Mouse (Mus musculus): ENCODE measurements at regions not wholly inside any gene's neighbourhood (a gene's known extent, or its start where the extent isn't known, plus 50 kb on each side); places are given as distances from the start of the nearest gene placed in this dataset.
A peak's percentile ranks its signal among the peaks of the same experiment; 100 is the strongest.

DNA sequence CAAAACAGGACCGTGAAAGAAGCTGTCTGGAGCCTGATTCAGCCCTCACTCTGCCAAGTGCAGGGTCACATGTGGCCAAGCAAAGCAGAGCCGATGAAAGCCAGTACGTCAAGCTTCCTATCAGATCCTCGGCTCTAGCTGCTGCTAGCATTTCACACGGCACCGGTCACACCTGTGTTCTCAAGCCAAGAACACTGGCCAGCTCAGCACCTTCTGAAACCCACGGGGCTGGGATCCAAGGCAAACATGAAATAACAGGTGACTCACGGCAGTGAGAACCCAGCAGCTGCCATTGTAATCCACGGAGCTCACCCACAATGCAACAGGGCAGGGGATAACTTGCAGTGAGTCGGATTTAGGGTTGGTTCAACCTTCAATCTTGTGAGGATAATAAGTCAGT lies 427.3 kb upstream of the Jarid2 start:
- no peak for ATAC-seq (ENCODE audit: low FRiP score, low read depth)
- no peak overlapping the region for H3K4me2 ChIP-seq (replicated peaks)
- WGBS, result 86% methylated on average over 10 of the region's 10 CpGs
- H3K27ac ChIP-seq (replicated peaks), result no peak overlapping the region
- H3K9me3 ChIP-seq, result no peaks in the 10 kb centered on the region
- no peak overlapping the region for H3K4me3 ChIP-seq
- no peak overlapping the region for H3K9ac ChIP-seq (replicated peaks)
- no peaks in the 10 kb centered on the region for H3K4me1 ChIP-seq
- 0 out of 2 replicates have a peak, but pooled peaks cover 6% of the 10 kb centered on the region for H3K27me3 ChIP-seq
- H3K36me3 ChIP-seq, result no peaks in the 10 kb centered on the region

GRCm38 (mm10) chr13:44305134-44305991 lies 423.9 kb upstream of the Jarid2 start:
- H3K27ac ChIP-seq (replicated peaks), result no peak overlapping the region
- no peak for ATAC-seq (ENCODE audit: low FRiP score, low read depth)
- H3K4me3 ChIP-seq, result no peak overlapping the region
- no peak overlapping the region for H3K4me2 ChIP-seq (replicated peaks)
- H3K36me3 ChIP-seq, result no peaks in the 10 kb centered on the region
- no peak overlapping the region for H3K9ac ChIP-seq (replicated peaks)
- H3K4me1 ChIP-seq, result no peaks in the 10 kb centered on the region
- no peaks in the 10 kb centered on the region for H3K9me3 ChIP-seq
- WGBS, result 78% methylated on average over 9 of the region's 9 CpGs
- 0 out of 2 replicates have a peak, but pooled peaks cover 6% of the 10 kb centered on the region for H3K27me3 ChIP-seq

- Histone ChIP-seq H3K9ac (replicated peaks) (no peak overlapping the region), H3K36me3 (no peaks in the 10 kb centered on the region), H3K27me3 (0 out of 2 replicates have a peak, but pooled peaks cover 6% of the 10 kb centered on the region), H3K4me3 (no peak overlapping the region), H3K4me1 (no peaks in the 10 kb centered on the region), H3K27ac (replicated peaks) (no peak overlapping the region), H3K4me2 (replicated peaks) (no peak overlapping the region), H3K9me3 (no peaks in the 10 kb centered on the region)
- WGBS, result 88% methylated on average over 15 of the region's 15 CpGs
- no peak for ATAC-seq (ENCODE audit: low FRiP score, low read depth)
Observed at GRCm38 (mm10) chr13:44306275-44307050, 422.8 kb upstream of the Jarid2 start.

GRCm38 (mm10) chr13:44308227-44308626 lies 421.0 kb upstream of the Jarid2 start:
- H3K4me2 ChIP-seq (replicated peaks), result peak overlapping the region; percentile 15; the same call in 1 of the 2 replicates
- no peak for ATAC-seq (ENCODE audit: low FRiP score, low read depth)
- 60% methylated on average over 13 of the region's 13 CpGs for WGBS

GRCm38 (mm10) chr13:44312237-44312636 lies 417.0 kb upstream of the Jarid2 start:
- Histone ChIP-seq H3K4me3 (no peak overlapping the region), H3K4me2 (replicated peaks) (no peak overlapping the region), H3K9ac (replicated peaks) (no peak overlapping the region), H3K4me1 (peaks cover 4% of the 10 kb centered on the region; the same call in 1 of the 2 replicates), H3K9me3 (no peaks in the 10 kb centered on the region), H3K36me3 (no peaks in the 10 kb centered on the region), H3K27ac (replicated peaks) (no peak overlapping the region), H3K27me3 (0 out of 2 replicates have a peak, but pooled peaks cover 4% of the 10 kb centered on the region)
- WGBS, result 92% methylated on average over 6 of the region's 6 CpGs
- no peak for ATAC-seq (ENCODE audit: low FRiP score, low read depth)

More at GRCm38 (mm10) chr13:44308227-44308626, 421.0 kb upstream of the Jarid2 start:
- no peaks in the 10 kb centered on the region for H3K36me3 ChIP-seq
- 0 out of 2 replicates have a peak, but pooled peaks cover 6% of the 10 kb centered on the region for H3K27me3 ChIP-seq
- H3K9me3 ChIP-seq, result no peaks in the 10 kb centered on the region
- no peak overlapping the region for H3K27ac ChIP-seq (replicated peaks)
- H3K4me1 ChIP-seq, result no peaks in the 10 kb centered on the region
- H3K9ac ChIP-seq (replicated peaks), result no peak overlapping the region
- H3K4me3 ChIP-seq, result no peak overlapping the region

DNA sequence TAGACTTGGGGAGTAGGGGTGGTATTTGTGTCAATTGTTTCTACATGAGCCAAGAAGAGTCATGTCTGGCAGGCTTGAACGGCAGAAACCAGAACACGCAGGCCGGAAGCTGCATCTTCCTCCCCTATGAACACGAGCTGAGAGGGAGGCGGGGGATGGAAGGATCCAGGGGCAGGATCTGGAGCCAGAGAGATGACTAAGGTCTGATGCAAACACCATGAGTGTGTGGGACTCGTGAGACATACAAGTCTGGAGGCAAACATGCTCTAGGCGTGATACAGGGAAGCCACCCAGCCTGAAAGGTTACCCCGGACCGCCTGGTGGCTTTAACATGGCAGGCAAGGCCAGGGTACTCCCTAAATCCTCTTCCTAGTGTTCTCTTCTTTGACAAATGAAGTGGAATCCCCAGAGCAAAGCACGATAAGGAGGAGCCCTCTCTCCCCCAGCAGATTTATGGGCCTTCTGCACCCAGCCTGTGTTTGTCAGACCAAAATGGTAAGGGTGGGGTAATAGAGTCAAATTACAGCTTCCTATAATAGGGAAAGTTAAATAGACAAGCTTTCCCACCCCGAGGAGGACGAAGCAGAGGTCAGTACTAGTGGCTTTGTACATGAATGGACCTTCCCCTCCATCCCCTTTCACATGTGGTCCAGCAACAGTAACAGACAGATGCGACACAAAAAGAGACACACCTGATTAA lies 412.4 kb upstream of the Jarid2 start:
- WGBS, result 60% methylated on average over 13 of the region's 13 CpGs
- no peaks in the 10 kb centered on the region for H3K36me3 ChIP-seq
- no peaks in the 10 kb centered on the region for H3K9me3 ChIP-seq
- H3K27ac ChIP-seq (replicated peaks), result no peak overlapping the region
- no peak overlapping the region for H3K9ac ChIP-seq (replicated peaks)
- no peak for ATAC-seq (ENCODE audit: low FRiP score, low read depth)
- H3K4me3 ChIP-seq, result no peak overlapping the region
- 0 out of 2 replicates have a peak, but pooled peaks cover 4% of the 10 kb centered on the region for H3K27me3 ChIP-seq
- H3K4me2 ChIP-seq (replicated peaks), result no peak overlapping the region
- H3K4me1 ChIP-seq, result peaks cover 10% of the 10 kb centered on the region; the same call in 1 of the 2 replicates

- H3K27ac ChIP-seq (replicated peaks), result no peak overlapping the region
- 63% methylated on average over 8 of the region's 8 CpGs for WGBS
- ATAC-seq (ENCODE audit: low FRiP score, low read depth), result no peak
Observed at GRCm38 (mm10) chr13:44317596-44317995, 411.7 kb upstream of the Jarid2 start.

DNA sequence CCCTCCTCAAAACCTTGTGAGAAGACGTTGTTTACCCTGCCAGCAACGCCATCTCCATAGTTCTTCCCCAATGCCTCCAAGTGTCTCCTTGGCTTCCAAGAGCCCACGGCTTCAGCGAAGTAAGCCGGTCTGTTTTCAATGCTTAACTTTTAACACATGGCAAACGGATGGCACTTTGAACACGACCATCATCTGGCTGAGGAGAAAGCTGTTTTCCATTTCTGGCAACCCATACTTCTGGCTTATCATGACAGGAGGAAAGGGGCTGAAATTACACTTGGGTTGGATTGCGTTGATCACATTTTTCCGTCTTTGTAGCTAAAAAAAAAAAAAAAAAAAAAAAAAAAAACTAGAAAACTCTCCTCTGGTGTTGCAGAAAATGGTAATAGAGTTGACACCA lies 410.2 kb upstream of the Jarid2 start:
- Histone ChIP-seq H3K4me2 (replicated peaks) (no peak overlapping the region), H3K9ac (replicated peaks) (no peak overlapping the region), H3K27me3 (0 out of 2 replicates have a peak, but pooled peaks cover 4% of the 10 kb centered on the region), H3K4me3 (no peak overlapping the region), H3K27ac (replicated peaks) (no peak overlapping the region), H3K36me3 (no peaks in the 10 kb centered on the region), H3K4me1 (peaks cover 10% of the 10 kb centered on the region; the same call in 1 of the 2 replicates), H3K9me3 (no peaks in the 10 kb centered on the region)
- no peak for ATAC-seq (ENCODE audit: low FRiP score, low read depth)
- 91% methylated on average over 9 of the region's 9 CpGs for WGBS

More at GRCm38 (mm10) chr13:44317596-44317995, 411.7 kb upstream of the Jarid2 start:
- H3K9me3 ChIP-seq, result no peaks in the 10 kb centered on the region
- 0 out of 2 replicates have a peak, but pooled peaks cover 4% of the 10 kb centered on the region for H3K27me3 ChIP-seq
- H3K36me3 ChIP-seq, result no peaks in the 10 kb centered on the region
- H3K4me1 ChIP-seq, result peaks cover 10% of the 10 kb centered on the region; the same call in 1 of the 2 replicates
- H3K9ac ChIP-seq (replicated peaks), result no peak overlapping the region
- no peak overlapping the region for H3K4me3 ChIP-seq
- H3K4me2 ChIP-seq (replicated peaks), result no peak overlapping the region

GRCm38 (mm10) chr13:44319511-44319910 lies 409.8 kb upstream of the Jarid2 start:
- Histone ChIP-seq H3K9ac (replicated peaks) (no peak overlapping the region), H3K4me2 (replicated peaks) (no peak overlapping the region), H3K4me1 (peaks cover 10% of the 10 kb centered on the region; the same call in 1 of the 2 replicates), H3K36me3 (no peaks in the 10 kb centered on the region), H3K27me3 (0 out of 2 replicates have a peak, but pooled peaks cover 4% of the 10 kb centered on the region), H3K4me3 (no peak overlapping the region), H3K27ac (replicated peaks) (no peak overlapping the region), H3K9me3 (no peaks in the 10 kb centered on the region)
- ATAC-seq (ENCODE audit: low FRiP score, low read depth), result no peak
- 95% methylated on average over 9 of the region's 9 CpGs for WGBS

- Histone ChIP-seq H3K27me3 (peaks cover 6% of the 10 kb centered on the region; the same call in 1 of the 2 replicates), H3K36me3 (no peaks in the 10 kb centered on the region), H3K9ac (replicated peaks) (no peak overlapping the region), H3K4me1 (peaks cover 10% of the 10 kb centered on the region; the same call in 1 of the 2 replicates), H3K4me3 (no peak overlapping the region), H3K9me3 (no peaks in the 10 kb centered on the region), H3K4me2 (replicated peaks) (no peak overlapping the region), H3K27ac (replicated peaks) (no peak overlapping the region)
- 89% methylated on average over 4 of the region's 4 CpGs for WGBS
- ATAC-seq (ENCODE audit: low FRiP score, low read depth), result no peak
Observed at GRCm38 (mm10) chr13:44320311-44320710, 409.0 kb upstream of the Jarid2 start.

GRCm38 (mm10) chr13:44321009-44321596 lies 408.2 kb upstream of the Jarid2 start:
- Histone ChIP-seq H3K36me3 (no peaks in the 10 kb centered on the region), H3K4me2 (replicated peaks) (no peak overlapping the region), H3K4me3 (no peak overlapping the region), H3K9ac (replicated peaks) (no peak overlapping the region), H3K4me1 (peaks cover 10% of the 10 kb centered on the region; the same call in 1 of the 2 replicates), H3K27me3 (peaks cover 10% of the 10 kb centered on the region; the same call in 1 of the 2 replicates), H3K27ac (replicated peaks) (no peak overlapping the region), H3K9me3 (no peaks in the 10 kb centered on the region)
- 87% methylated on average over 16 of the region's 16 CpGs for WGBS
- no peak for ATAC-seq (ENCODE audit: low FRiP score, low read depth)

Data from midbrain, embryonic 12.5 days (tissue).